Mouse (Mus musculus) MEL (cell line): Measurements from ENCODE around the gene St13. TPM values are rescaled to one million over a fixed set of nuclear protein-coding genes. Genes with fewer than 3 reads are reported as not detected.

Source experiments
- DNase-seq: peaks from one replicate; pipeline ENCODE4 v3.0.0; 2011; ENCODE audit warnings: low read depth, low spot score
- H3K27ac ChIP-seq: 2 replicates; pipeline ENCODE4 v1.5.1; 2012; ENCODE audit warnings: low read depth, mild to moderate bottlenecking, control low read depth, low read length, moderate library complexity; ENCODE audit not compliant: control insufficient read depth
- H3K27me3 ChIP-seq, 2 experiments: fragments of 150-350 bp in 1 of 2; sonication (generic) in 1 of 2; 2 replicates each; pipeline ENCODE4 v1.6.1; 2012; ENCODE audit warnings: low read length in 2 of 2, mild to moderate bottlenecking in 2 of 2, improper control_type of control experiment in 1 of 2, moderate library complexity in 1 of 2; ENCODE audit not compliant: insufficient read depth in 2 of 2, control insufficient read depth in 1 of 2
- H3K36me3 ChIP-seq, 2 experiments: 2 replicates each; pipeline ENCODE4 v1.6.1; 2012 to 2014; ENCODE audit warnings: low read length in 2 of 2, improper control_type of control experiment in 1 of 2, inconsistent platforms in 1 of 2, mild to moderate bottlenecking in 1 of 2; ENCODE audit not compliant: insufficient read depth in 2 of 2, control insufficient read depth in 1 of 2
- H3K4me1 ChIP-seq, 2 experiments: fragments of 150-350 bp in 1 of 2; sonication (generic) in 1 of 2; 2 replicates each; pipeline ENCODE4 v1.6.1; 2012; ENCODE audit warnings: low read length in 2 of 2, improper control_type of control experiment in 1 of 2, mild to moderate bottlenecking in 1 of 2; ENCODE audit not compliant: insufficient read depth in 2 of 2, control insufficient read depth in 1 of 2
- H3K4me3 ChIP-seq, 2 experiments: fragments of 150-350 bp in 1 of 2; sonication (generic) in 1 of 2; 2 replicates each; pipeline ENCODE4 v1.5.1; 2012; ENCODE audit warnings: low read depth in 2 of 2, low read length in 2 of 2, mild to moderate bottlenecking in 2 of 2, moderate library complexity in 2 of 2, control low read depth in 1 of 2, improper control_type of control experiment in 1 of 2; ENCODE audit not compliant: control insufficient read depth in 1 of 2, insufficient read depth in 1 of 2
- H3K79me2 ChIP-seq: 2 replicates; pipeline ENCODE4 v1.6.1; 2012; ENCODE audit warnings: mild to moderate bottlenecking, low read length, moderate library complexity; ENCODE audit not compliant: control insufficient read depth, poor library complexity, insufficient read depth
- H3K9ac ChIP-seq: 2 replicates; pipeline ENCODE4 v1.6.1; 2012; ENCODE audit warnings: low read depth, mild to moderate bottlenecking, control low read depth, low read length, moderate library complexity; ENCODE audit not compliant: control insufficient read depth, poor library complexity, severe bottlenecking
- H3K9me3 ChIP-seq: fragments of 150-350 bp; sonication (generic); replicated peaks from 2 replicates; pipeline ENCODE4 v1.6.1; 2012; ENCODE audit warnings: mild to moderate bottlenecking, low read length, improper control_type of control experiment, moderate library complexity; ENCODE audit not compliant: insufficient read depth
- BHLHE40 ChIP-seq: IDR thresholded peaks from 2 replicates; pipeline ENCODE4 v1.6.1; 2012; ENCODE audit warnings: low read depth, mild to moderate bottlenecking, inconsistent platforms, low read length, improper control_type of control experiment, borderline replicate concordance
- CHD1 ChIP-seq: IDR thresholded peaks from 2 replicates; pipeline ENCODE4 v1.6.1; 2012; ENCODE audit warnings: low read depth, mild to moderate bottlenecking, inconsistent platforms, low read length, improper control_type of control experiment
- CHD2 ChIP-seq: IDR thresholded peaks from 2 replicates; pipeline ENCODE4 v1.6.1; 2011; ENCODE audit warnings: low read length, improper control_type of control experiment
- CTCF ChIP-seq, 3 experiments: IDR thresholded peaks in 2 of 3; conservative IDR thresholded peaks in 1 of 3; 2 replicates each; pipeline ENCODE4 v1.5.1; 2011 to 2012; ENCODE audit warnings: low read length in 3 of 3, low read depth in 2 of 3, mild to moderate bottlenecking in 2 of 3, improper control_type of control experiment in 1 of 3, inconsistent platforms in 1 of 3, mixed read lengths in 1 of 3, moderate library complexity in 1 of 3; ENCODE audit not compliant: control insufficient read depth in 1 of 3, insufficient read depth in 1 of 3, poor library complexity in 1 of 3, severe bottlenecking in 1 of 3
- E2F4 ChIP-seq: IDR thresholded peaks from 2 replicates; pipeline ENCODE4 v1.6.1; 2011; ENCODE audit warnings: low read depth, low read length, improper control_type of control experiment, borderline replicate concordance
- ELF1 ChIP-seq: IDR thresholded peaks from 2 replicates; pipeline ENCODE4 v1.6.1; 2014; ENCODE audit warnings: low read depth, mild to moderate bottlenecking, inconsistent platforms, low read length, improper control_type of control experiment, moderate library complexity
- EP300 ChIP-seq, 2 experiments: IDR thresholded peaks; 2 replicates each; pipeline ENCODE4 v1.6.1; 2011; ENCODE audit warnings: improper control_type of control experiment in 2 of 2, low read length in 2 of 2, low read depth in 1 of 2, mild to moderate bottlenecking in 1 of 2
- ETS1 ChIP-seq: IDR thresholded peaks from 2 replicates; pipeline ENCODE4 v1.6.1; 2012; ENCODE audit warnings: low read depth, mild to moderate bottlenecking, inconsistent platforms, low read length, improper control_type of control experiment, moderate library complexity
- GABPA ChIP-seq: IDR thresholded peaks from 2 replicates; pipeline ENCODE4 v1.6.1; 2012; ENCODE audit warnings: low read depth, mild to moderate bottlenecking, inconsistent platforms, low read length, improper control_type of control experiment, moderate library complexity
- GATA1 ChIP-seq: IDR thresholded peaks from 2 replicates; pipeline ENCODE4 v1.6.1; 2011; ENCODE audit warnings: low read depth, low read length, improper control_type of control experiment
- HCFC1 ChIP-seq: IDR thresholded peaks from 2 replicates; pipeline ENCODE4 v1.6.1; 2012; ENCODE audit warnings: low read depth, mild to moderate bottlenecking, inconsistent platforms, low read length, improper control_type of control experiment, moderate library complexity
- JUND ChIP-seq: IDR thresholded peaks from 2 replicates; pipeline ENCODE4 v1.6.1; 2011; ENCODE audit warnings: low read depth, mild to moderate bottlenecking, improper control_type of control experiment, low read length
- KAT2A ChIP-seq: conservative IDR thresholded peaks from 2 replicates; pipeline ENCODE4 v1.6.1; 2012; ENCODE audit warnings: low read depth, low read length, improper control_type of control experiment, inconsistent platforms
- MAX ChIP-seq: IDR thresholded peaks from 2 replicates; pipeline ENCODE4 v1.6.1; 2011; ENCODE audit warnings: low read length, improper control_type of control experiment
- MAZ ChIP-seq: IDR thresholded peaks from 2 replicates; pipeline ENCODE4 v1.6.1; 2012; ENCODE audit warnings: low read depth, mild to moderate bottlenecking, inconsistent platforms, low read length, improper control_type of control experiment
- MXI1 ChIP-seq: IDR thresholded peaks from 2 replicates; pipeline ENCODE4 v1.6.1; 2011; ENCODE audit warnings: mild to moderate bottlenecking, low read depth, low read length, improper control_type of control experiment
- MYB ChIP-seq: IDR thresholded peaks from 2 replicates; pipeline ENCODE4 v1.6.1; 2011; ENCODE audit warnings: mild to moderate bottlenecking, low read depth, low read length, improper control_type of control experiment
- MYC ChIP-seq: IDR thresholded peaks from 2 replicates; pipeline ENCODE4 v1.6.1; 2011; ENCODE audit warnings: low read depth, mild to moderate bottlenecking, low read length, improper control_type of control experiment, moderate library complexity
- NRF1 ChIP-seq: IDR thresholded peaks from 2 replicates; pipeline ENCODE4 v1.6.1; 2014; ENCODE audit warnings: low read depth, mild to moderate bottlenecking, inconsistent platforms, low read length, improper control_type of control experiment, moderate library complexity; ENCODE audit not compliant: poor library complexity, insufficient read depth, severe bottlenecking
- POLR2A ChIP-seq, 2 experiments: IDR thresholded peaks; 2 replicates each; pipeline ENCODE4 v1.6.1; 2011 to 2012; ENCODE audit warnings: low read length in 2 of 2, mild to moderate bottlenecking in 2 of 2, control low read depth in 1 of 2, improper control_type of control experiment in 1 of 2, low read depth in 1 of 2, moderate library complexity in 1 of 2; ENCODE audit not compliant: control insufficient read depth in 1 of 2, insufficient read depth in 1 of 2, poor library complexity in 1 of 2
- POLR2AphosphoS2 ChIP-seq: IDR thresholded peaks from 2 replicates; pipeline ENCODE4 v1.6.1; 2011; ENCODE audit warnings: low read length, improper control_type of control experiment
- RAD21 ChIP-seq: IDR thresholded peaks from 2 replicates; pipeline ENCODE4 v1.6.1; 2011; ENCODE audit warnings: mild to moderate bottlenecking, low read depth, low read length, improper control_type of control experiment
- RCOR1 ChIP-seq: IDR thresholded peaks from 2 replicates; pipeline ENCODE4 v1.6.1; 2012; ENCODE audit warnings: low read depth, mild to moderate bottlenecking, inconsistent platforms, low read length, improper control_type of control experiment
- SIN3A ChIP-seq: IDR thresholded peaks from 2 replicates; pipeline ENCODE4 v1.6.1; 2012; ENCODE audit warnings: low read length, improper control_type of control experiment, inconsistent platforms
- SMC3 ChIP-seq: IDR thresholded peaks from 2 replicates; pipeline ENCODE4 v1.6.1; 2011; ENCODE audit warnings: low read depth, low read length, improper control_type of control experiment
- TAL1 ChIP-seq: IDR thresholded peaks from 2 replicates; pipeline ENCODE4 v1.6.1; 2012; ENCODE audit warnings: mild to moderate bottlenecking, inconsistent platforms, low read length, moderate library complexity, mixed read lengths
- TBP ChIP-seq: IDR thresholded peaks from 2 replicates; pipeline ENCODE4 v1.8.0; 2011; ENCODE audit warnings: low read depth, low read length, improper control_type of control experiment
- TCF12 ChIP-seq: IDR thresholded peaks from 2 replicates; pipeline ENCODE4 v1.6.1; 2014; ENCODE audit warnings: low read depth, mild to moderate bottlenecking, inconsistent platforms, low read length, improper control_type of control experiment, moderate library complexity
- UBTF ChIP-seq: IDR thresholded peaks from 2 replicates; pipeline ENCODE4 v1.6.1; 2012; ENCODE audit warnings: low read depth, mild to moderate bottlenecking, inconsistent platforms, low read length, improper control_type of control experiment, moderate library complexity, borderline replicate concordance; ENCODE audit not compliant: insufficient read depth
- USF1 ChIP-seq: IDR thresholded peaks from 2 replicates; pipeline ENCODE4 v1.6.1; 2014; ENCODE audit warnings: low read depth, mild to moderate bottlenecking, inconsistent platforms, low read length, improper control_type of control experiment, moderate library complexity
- USF2 ChIP-seq, 2 experiments: IDR thresholded peaks; 2 replicates each; pipeline ENCODE4 v1.6.1; 2011 to 2012; ENCODE audit warnings: improper control_type of control experiment in 2 of 2, low read length in 2 of 2, borderline replicate concordance in 1 of 2, inconsistent platforms in 1 of 2, low read depth in 1 of 2, mild to moderate bottlenecking in 1 of 2; ENCODE audit not compliant: insufficient read depth in 1 of 2
- ZC3H11A ChIP-seq: IDR thresholded peaks from 2 replicates; pipeline ENCODE4 v1.6.1; 2012; ENCODE audit warnings: low read depth, mild to moderate bottlenecking, inconsistent platforms, low read length, improper control_type of control experiment
- ZKSCAN1 ChIP-seq: IDR thresholded peaks from 2 replicates; pipeline ENCODE4 v1.6.1; 2012; ENCODE audit warnings: low read depth, mild to moderate bottlenecking, inconsistent platforms, low read length, improper control_type of control experiment, moderate library complexity
- ZMIZ1 ChIP-seq: IDR thresholded peaks from 2 replicates; pipeline ENCODE4 v1.6.1; 2012; ENCODE audit warnings: low read depth, mild to moderate bottlenecking, inconsistent platforms, low read length, improper control_type of control experiment, moderate library complexity
- ZNF384 ChIP-seq: IDR thresholded peaks from 2 replicates; pipeline ENCODE4 v1.6.1; 2012; ENCODE audit warnings: low read depth, mild to moderate bottlenecking, inconsistent platforms, low read length, improper control_type of control experiment
- polyA plus RNA-seq, 2 experiments: library from polyadenylated mRNA; stranded (reverse) in 1 of 2; unstranded in 1 of 2; fragments of >175 nt in 1 of 2; fragments of >200 nt in 1 of 2; gene quantifications; 2 replicates each; pipeline versions ENCODE4 v1.2.1 to v1.2.4; 2012; ENCODE audit warnings: low replicate concordance in 2 of 2, low read depth in 1 of 2; ENCODE audit not compliant: insufficient read length in 2 of 2, insufficient read depth in 1 of 2, missing spikeins in 1 of 2
- total RNA-seq: library from RNA; depleted of rRNA; stranded (reverse); fragments of 300-350 nt; gene quantifications from 2 replicates; pipeline ENCODE4 v1.2.3, GENCODE M21; 2012

The St13 gene
- total and polyA plus RNA-seq, 3 experiments = 191 to 423 TPM; not detected in 1

GRCm38 (mm10) chr15:81399638-81400315 lies at the start of gene St13, which contains the start of gene Xpnpep3 (continued):
- peak; percentile 83 for TF ChIP-seq MXI1
- TF ChIP-seq MYB = no peak
- peak; percentile 63 for TF ChIP-seq ZMIZ1
- TF ChIP-seq GATA1 = no peak
- TF ChIP-seq, all 39 proteins: peak for 18

DNA sequence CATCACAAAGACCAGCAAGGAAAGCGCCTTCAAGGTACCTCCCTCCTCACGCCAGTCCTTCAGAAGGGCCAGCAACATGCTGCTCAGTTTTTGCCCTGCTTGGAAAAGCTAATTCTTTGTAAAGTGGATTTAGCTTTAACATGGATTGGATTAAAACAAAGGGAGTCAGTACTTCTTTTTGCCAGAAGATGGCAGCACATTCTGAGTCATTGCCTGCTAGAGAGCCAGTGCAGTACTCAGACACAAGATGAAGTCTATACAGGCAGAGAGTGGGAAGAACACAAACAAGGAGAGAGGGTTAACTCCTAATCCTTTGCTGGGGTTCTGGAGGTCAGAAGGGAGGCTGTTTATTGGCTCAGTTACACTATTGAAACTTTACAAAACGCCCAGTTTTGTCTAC lies 48.6 kb upstream of the St13 start:
- DNase-seq = peak; percentile 78
- H3K27me3 ChIP-seq = no peaks in the 10 kb centered on the region
- no peak overlapping the region for H3K9ac ChIP-seq
- H3K27ac ChIP-seq = no peak overlapping the region
- H3K4me1 ChIP-seq = peaks cover 0 to 2% of the 10 kb centered on the region in 2 experiments; a peak in 1 of 4 replicates
- H3K36me3 ChIP-seq = peaks cover 0 to 10% of the 10 kb centered on the region in 2 experiments; a peak in 2 of 4 replicates
- no peak overlapping the region for H3K4me3 ChIP-seq
- H3K9me3 ChIP-seq = no peaks in the 10 kb centered on the region
- no peaks in the 10 kb centered on the region for H3K79me2 ChIP-seq
- no peak for TF ChIP-seq ZMIZ1
- no peak for TF ChIP-seq MAZ
- no peak for TF ChIP-seq NRF1
- no peak for TF ChIP-seq JUND
- no peak for TF ChIP-seq ELF1
- TF ChIP-seq SMC3 = peak; percentile 85
- no peak for TF ChIP-seq USF2 (IDR thresholded peaks at IDR 0.05; ENCODE audit: borderline replicate concordance in 1 of 2, insufficient read depth in 1 of 2, low read depth in 1 of 2, low read length in 2 of 2)
- no peak for TF ChIP-seq TBP
- no peak for TF ChIP-seq E2F4
- no peak for TF ChIP-seq ETS1
- no peak for TF ChIP-seq POLR2A (IDR thresholded peaks at IDR 0.05; ENCODE audit: control insufficient read depth in 1 of 2, insufficient read depth in 1 of 2, low read depth in 1 of 2, low read length in 2 of 2, poor library complexity in 1 of 2)
- peak; percentile 83 for TF ChIP-seq RAD21
- no peak for TF ChIP-seq GABPA
- TF ChIP-seq TAL1 = no peak
- no peak for TF ChIP-seq UBTF
- no peak for TF ChIP-seq MAX
- no peak for TF ChIP-seq BHLHE40
- TF ChIP-seq POLR2AphosphoS2 = no peak
- TF ChIP-seq ZKSCAN1 = no peak
- no peak for TF ChIP-seq HCFC1
- no peak for TF ChIP-seq EP300 (IDR thresholded peaks at IDR 0.05; ENCODE audit: low read depth in 1 of 2, low read length in 2 of 2)
- TF ChIP-seq MYC = 0 out of 2 replicates have a peak, but pooled peaks have one; percentile 22
- TF ChIP-seq MYB = no peak
- TF ChIP-seq CHD2 = no peak
- no peak for TF ChIP-seq RCOR1
- TF ChIP-seq ZC3H11A = peak; percentile 64
- TF ChIP-seq TCF12 = no peak
- no peak for TF ChIP-seq GATA1
- no peak for TF ChIP-seq USF1
- no peak for TF ChIP-seq CHD1
- TF ChIP-seq ZNF384 = no peak
- TF ChIP-seq SIN3A = no peak
- TF ChIP-seq MXI1 = no peak
- TF ChIP-seq CTCF (IDR thresholded peaks at IDR 0.05 in 2 of 3, conservative IDR thresholded peaks at IDR 0.05 in 1 of 3; ENCODE audit: control insufficient read depth in 1 of 3, insufficient read depth in 1 of 3, low read depth in 2 of 3, low read length in 3 of 3, poor library complexity in 1 of 3, severe bottlenecking in 1 of 3) = peak; percentile 58 to 88 (median 87)
- no peak for TF ChIP-seq KAT2A
